Mouse (Mus musculus) MEL (cell line): ENCODE results near the gene Slc35d2. TPM values are rescaled to one million over a fixed set of nuclear protein-coding genes. Genes with fewer than 3 reads are reported as not detected.

Experiments used
- DNase-seq: peaks from one replicate; pipeline ENCODE4 v3.0.0; 2011; ENCODE audit warnings: low read depth, low spot score
- H3K27ac ChIP-seq: 2 replicates; pipeline ENCODE4 v1.5.1; 2012; ENCODE audit warnings: low read depth, mild to moderate bottlenecking, control low read depth, low read length, moderate library complexity; ENCODE audit not compliant: control insufficient read depth
- H3K27me3 ChIP-seq, 2 experiments: fragments of 150-350 bp in 1 of 2; sonication (generic) in 1 of 2; 2 replicates each; pipeline ENCODE4 v1.6.1; 2012; ENCODE audit warnings: low read length in 2 of 2, mild to moderate bottlenecking in 2 of 2, improper control_type of control experiment in 1 of 2, moderate library complexity in 1 of 2; ENCODE audit not compliant: insufficient read depth in 2 of 2, control insufficient read depth in 1 of 2
- H3K36me3 ChIP-seq, 2 experiments: 2 replicates each; pipeline ENCODE4 v1.6.1; 2012 to 2014; ENCODE audit warnings: low read length in 2 of 2, improper control_type of control experiment in 1 of 2, inconsistent platforms in 1 of 2, mild to moderate bottlenecking in 1 of 2; ENCODE audit not compliant: insufficient read depth in 2 of 2, control insufficient read depth in 1 of 2
- H3K4me1 ChIP-seq, 2 experiments: fragments of 150-350 bp in 1 of 2; sonication (generic) in 1 of 2; 2 replicates each; pipeline ENCODE4 v1.6.1; 2012; ENCODE audit warnings: low read length in 2 of 2, improper control_type of control experiment in 1 of 2, mild to moderate bottlenecking in 1 of 2; ENCODE audit not compliant: insufficient read depth in 2 of 2, control insufficient read depth in 1 of 2
- H3K4me3 ChIP-seq, 2 experiments: fragments of 150-350 bp in 1 of 2; sonication (generic) in 1 of 2; 2 replicates each; pipeline ENCODE4 v1.5.1; 2012; ENCODE audit warnings: low read depth in 2 of 2, low read length in 2 of 2, mild to moderate bottlenecking in 2 of 2, moderate library complexity in 2 of 2, control low read depth in 1 of 2, improper control_type of control experiment in 1 of 2; ENCODE audit not compliant: control insufficient read depth in 1 of 2, insufficient read depth in 1 of 2
- H3K79me2 ChIP-seq: 2 replicates; pipeline ENCODE4 v1.6.1; 2012; ENCODE audit warnings: mild to moderate bottlenecking, low read length, moderate library complexity; ENCODE audit not compliant: control insufficient read depth, poor library complexity, insufficient read depth
- H3K9ac ChIP-seq: 2 replicates; pipeline ENCODE4 v1.6.1; 2012; ENCODE audit warnings: low read depth, mild to moderate bottlenecking, control low read depth, low read length, moderate library complexity; ENCODE audit not compliant: control insufficient read depth, poor library complexity, severe bottlenecking
- H3K9me3 ChIP-seq: fragments of 150-350 bp; sonication (generic); replicated peaks from 2 replicates; pipeline ENCODE4 v1.6.1; 2012; ENCODE audit warnings: mild to moderate bottlenecking, low read length, improper control_type of control experiment, moderate library complexity; ENCODE audit not compliant: insufficient read depth
- BHLHE40 ChIP-seq: IDR thresholded peaks from 2 replicates; pipeline ENCODE4 v1.6.1; 2012; ENCODE audit warnings: low read depth, mild to moderate bottlenecking, inconsistent platforms, low read length, improper control_type of control experiment, borderline replicate concordance
- CTCF ChIP-seq, 3 experiments: IDR thresholded peaks in 2 of 3; conservative IDR thresholded peaks in 1 of 3; 2 replicates each; pipeline ENCODE4 v1.5.1; 2011 to 2012; ENCODE audit warnings: low read length in 3 of 3, low read depth in 2 of 3, mild to moderate bottlenecking in 2 of 3, improper control_type of control experiment in 1 of 3, inconsistent platforms in 1 of 3, mixed read lengths in 1 of 3, moderate library complexity in 1 of 3; ENCODE audit not compliant: control insufficient read depth in 1 of 3, insufficient read depth in 1 of 3, poor library complexity in 1 of 3, severe bottlenecking in 1 of 3
- E2F4 ChIP-seq: IDR thresholded peaks from 2 replicates; pipeline ENCODE4 v1.6.1; 2011; ENCODE audit warnings: low read depth, low read length, improper control_type of control experiment, borderline replicate concordance
- EP300 ChIP-seq, 2 experiments: IDR thresholded peaks; 2 replicates each; pipeline ENCODE4 v1.6.1; 2011; ENCODE audit warnings: improper control_type of control experiment in 2 of 2, low read length in 2 of 2, low read depth in 1 of 2, mild to moderate bottlenecking in 1 of 2
- GATA1 ChIP-seq: IDR thresholded peaks from 2 replicates; pipeline ENCODE4 v1.6.1; 2011; ENCODE audit warnings: low read depth, low read length, improper control_type of control experiment
- HCFC1 ChIP-seq: IDR thresholded peaks from 2 replicates; pipeline ENCODE4 v1.6.1; 2012; ENCODE audit warnings: low read depth, mild to moderate bottlenecking, inconsistent platforms, low read length, improper control_type of control experiment, moderate library complexity
- JUND ChIP-seq: IDR thresholded peaks from 2 replicates; pipeline ENCODE4 v1.6.1; 2011; ENCODE audit warnings: low read depth, mild to moderate bottlenecking, improper control_type of control experiment, low read length
- MAZ ChIP-seq: IDR thresholded peaks from 2 replicates; pipeline ENCODE4 v1.6.1; 2012; ENCODE audit warnings: low read depth, mild to moderate bottlenecking, inconsistent platforms, low read length, improper control_type of control experiment
- MXI1 ChIP-seq: IDR thresholded peaks from 2 replicates; pipeline ENCODE4 v1.6.1; 2011; ENCODE audit warnings: mild to moderate bottlenecking, low read depth, low read length, improper control_type of control experiment
- MYC ChIP-seq: IDR thresholded peaks from 2 replicates; pipeline ENCODE4 v1.6.1; 2011; ENCODE audit warnings: low read depth, mild to moderate bottlenecking, low read length, improper control_type of control experiment, moderate library complexity
- NELFE ChIP-seq: IDR thresholded peaks from 2 replicates; pipeline ENCODE4 v1.6.1; 2011; ENCODE audit warnings: low read depth, low read length, improper control_type of control experiment
- NRF1 ChIP-seq: IDR thresholded peaks from 2 replicates; pipeline ENCODE4 v1.6.1; 2014; ENCODE audit warnings: low read depth, mild to moderate bottlenecking, inconsistent platforms, low read length, improper control_type of control experiment, moderate library complexity; ENCODE audit not compliant: poor library complexity, insufficient read depth, severe bottlenecking
- POLR2A ChIP-seq, 2 experiments: IDR thresholded peaks; 2 replicates each; pipeline ENCODE4 v1.6.1; 2011 to 2012; ENCODE audit warnings: low read length in 2 of 2, mild to moderate bottlenecking in 2 of 2, control low read depth in 1 of 2, improper control_type of control experiment in 1 of 2, low read depth in 1 of 2, moderate library complexity in 1 of 2; ENCODE audit not compliant: control insufficient read depth in 1 of 2, insufficient read depth in 1 of 2, poor library complexity in 1 of 2
- POLR2AphosphoS2 ChIP-seq: IDR thresholded peaks from 2 replicates; pipeline ENCODE4 v1.6.1; 2011; ENCODE audit warnings: low read length, improper control_type of control experiment
- POLR2AphosphoS5 ChIP-seq: IDR thresholded peaks from 2 replicates; pipeline ENCODE4 v1.6.1; 2012; ENCODE audit warnings: low read depth, borderline replicate concordance, mild to moderate bottlenecking, inconsistent platforms, low read length, moderate library complexity, mixed read lengths
- RAD21 ChIP-seq: IDR thresholded peaks from 2 replicates; pipeline ENCODE4 v1.6.1; 2011; ENCODE audit warnings: mild to moderate bottlenecking, low read depth, low read length, improper control_type of control experiment
- RCOR1 ChIP-seq: IDR thresholded peaks from 2 replicates; pipeline ENCODE4 v1.6.1; 2012; ENCODE audit warnings: low read depth, mild to moderate bottlenecking, inconsistent platforms, low read length, improper control_type of control experiment
- SIN3A ChIP-seq: IDR thresholded peaks from 2 replicates; pipeline ENCODE4 v1.6.1; 2012; ENCODE audit warnings: low read length, improper control_type of control experiment, inconsistent platforms
- SMC3 ChIP-seq: IDR thresholded peaks from 2 replicates; pipeline ENCODE4 v1.6.1; 2011; ENCODE audit warnings: low read depth, low read length, improper control_type of control experiment
- TAL1 ChIP-seq: IDR thresholded peaks from 2 replicates; pipeline ENCODE4 v1.6.1; 2012; ENCODE audit warnings: mild to moderate bottlenecking, inconsistent platforms, low read length, moderate library complexity, mixed read lengths
- TBP ChIP-seq: IDR thresholded peaks from 2 replicates; pipeline ENCODE4 v1.8.0; 2011; ENCODE audit warnings: low read depth, low read length, improper control_type of control experiment
- TCF12 ChIP-seq: IDR thresholded peaks from 2 replicates; pipeline ENCODE4 v1.6.1; 2014; ENCODE audit warnings: low read depth, mild to moderate bottlenecking, inconsistent platforms, low read length, improper control_type of control experiment, moderate library complexity
- UBTF ChIP-seq: IDR thresholded peaks from 2 replicates; pipeline ENCODE4 v1.6.1; 2012; ENCODE audit warnings: low read depth, mild to moderate bottlenecking, inconsistent platforms, low read length, improper control_type of control experiment, moderate library complexity, borderline replicate concordance; ENCODE audit not compliant: insufficient read depth
- USF1 ChIP-seq: IDR thresholded peaks from 2 replicates; pipeline ENCODE4 v1.6.1; 2014; ENCODE audit warnings: low read depth, mild to moderate bottlenecking, inconsistent platforms, low read length, improper control_type of control experiment, moderate library complexity
- ZKSCAN1 ChIP-seq: IDR thresholded peaks from 2 replicates; pipeline ENCODE4 v1.6.1; 2012; ENCODE audit warnings: low read depth, mild to moderate bottlenecking, inconsistent platforms, low read length, improper control_type of control experiment, moderate library complexity
- polyA plus RNA-seq, 2 experiments: library from polyadenylated mRNA; stranded (reverse) in 1 of 2; unstranded in 1 of 2; fragments of >175 nt in 1 of 2; fragments of >200 nt in 1 of 2; gene quantifications; 2 replicates each; pipeline versions ENCODE4 v1.2.1 to v1.2.4; 2012; ENCODE audit warnings: low replicate concordance in 2 of 2, low read depth in 1 of 2; ENCODE audit not compliant: insufficient read length in 2 of 2, insufficient read depth in 1 of 2, missing spikeins in 1 of 2
- total RNA-seq: library from RNA; depleted of rRNA; stranded (reverse); fragments of 300-350 nt; gene quantifications from 2 replicates; pipeline ENCODE4 v1.2.3, GENCODE M21; 2012

Gene Slc35d2
- total and polyA plus RNA-seq, 3 experiments, result 3.9 to 11.6 TPM; not detected in 1

GRCm38 (mm10) chr13:64153083-64153682 is 24.0 kb upstream of the Slc35d2 start, which contains the start of gene Zfp367 (continued):
- peak; percentile 59 for TF ChIP-seq NELFE
- no peak for TF ChIP-seq TAL1
- no peak for TF ChIP-seq EP300 (IDR thresholded peaks at IDR 0.05; ENCODE audit: low read depth in 1 of 2, low read length in 2 of 2)
- 0 out of 2 replicates have a peak, but pooled peaks have one; percentile 15 for TF ChIP-seq MYC
- no peak for TF ChIP-seq GATA1
- no peak for TF ChIP-seq MXI1
- peak; percentile 10; the same call in 1 of the 2 replicates for TF ChIP-seq TCF12
- no peak for TF ChIP-seq SMC3
- no peak for TF ChIP-seq JUND
- no peak for TF ChIP-seq ZKSCAN1
- no peak for TF ChIP-seq POLR2AphosphoS5

DNA sequence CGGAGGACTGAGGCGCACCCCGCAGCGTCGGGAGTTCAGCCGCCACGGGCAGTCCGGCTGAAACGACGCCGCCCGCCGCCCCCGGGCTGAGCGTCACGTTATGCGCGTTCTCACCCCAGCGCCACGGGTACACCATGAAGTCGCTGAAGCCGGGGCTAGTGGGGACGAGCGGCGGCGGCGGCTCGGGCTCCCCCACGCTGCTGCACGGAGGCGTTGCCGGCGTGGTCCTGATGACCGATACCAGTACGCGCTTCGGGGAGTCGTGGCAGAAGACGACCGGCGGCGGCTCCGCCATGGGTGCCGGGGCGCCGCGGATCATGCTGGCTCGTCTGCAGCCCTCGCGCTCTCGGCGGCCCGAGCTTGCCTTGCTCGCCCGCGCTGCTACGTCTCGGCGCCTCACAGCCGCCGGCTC is 23.5 kb upstream of the Slc35d2 start:
- Histone ChIP-seq H3K4me3 (peak overlapping the region; percentile 62 to 63), H3K27ac (peak overlapping the region; percentile 95)
- TF ChIP-seq POLR2A (IDR thresholded peaks at IDR 0.05; ENCODE audit: control insufficient read depth in 1 of 2, insufficient read depth in 1 of 2, low read depth in 1 of 2, low read length in 2 of 2, poor library complexity in 1 of 2) (peak in 1 of 2 experiments; percentile 74; a peak in 1 of 4 replicates), JUND (no peak), E2F4 (no peak)
- TF ChIP-seq, all 39 proteins: peak for 1
- Histone ChIP-seq H3K79me2 (peaks cover 42% of the 10 kb centered on the region), H3K4me1 (peaks cover 3 to 10% of the 10 kb centered on the region in 2 experiments; a peak in 3 of 4 replicates), H3K36me3 (peaks cover 1 to 23% of the 10 kb centered on the region in 2 experiments; a peak in 3 of 4 replicates), H3K9ac (peak overlapping the region; percentile 96), H3K27me3 (peaks cover 0 to 7% of the 10 kb centered on the region in 2 experiments; a peak in 2 of 4 replicates), H3K9me3 (no peaks in the 10 kb centered on the region)
- peak; percentile 63 for DNase-seq

DNA sequence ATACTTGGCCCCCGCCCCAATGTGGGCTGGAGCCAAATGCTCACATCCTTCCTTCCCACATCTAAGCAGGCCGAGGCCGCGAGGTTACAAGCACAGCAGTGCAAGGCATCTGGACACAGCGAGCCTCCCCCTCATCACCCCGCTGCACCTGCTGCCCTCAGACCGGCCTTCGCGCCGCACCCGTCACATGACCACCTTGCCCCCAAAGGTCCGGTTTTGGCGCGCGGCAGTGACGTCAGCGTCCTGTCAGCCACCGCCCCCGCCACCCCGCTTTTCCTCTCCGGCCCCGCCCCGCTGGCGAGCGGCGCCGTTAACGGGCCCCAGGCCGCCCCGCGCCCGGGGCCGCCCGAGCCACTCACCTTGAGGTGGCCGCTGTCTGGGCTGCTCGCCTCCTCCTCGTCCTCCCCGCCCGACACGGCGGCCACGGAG is 23.1 kb upstream of the Slc35d2 start:
- H3K27ac ChIP-seq, result peak overlapping the region; percentile 95
- peaks cover 3 to 10% of the 10 kb centered on the region in 2 experiments; a peak in 3 of 4 replicates for H3K4me1 ChIP-seq
- TF ChIP-seq NELFE, result no peak; the same call in 1 of the 2 replicates
- no peak for TF ChIP-seq JUND
- no peak for TF ChIP-seq POLR2AphosphoS2
- TF ChIP-seq POLR2AphosphoS5, result no peak; the same call in 1 of the 2 replicates
- no peak for TF ChIP-seq ZKSCAN1
- peak; percentile 81 for TF ChIP-seq HCFC1
- TF ChIP-seq UBTF, result no peak
- no peak for TF ChIP-seq NRF1
- peak; percentile 94 for TF ChIP-seq SIN3A
- TF ChIP-seq TBP, result no peak
- peak; percentile 90; the same call in 1 of the 2 replicates for TF ChIP-seq MAZ
- TF ChIP-seq TAL1, result no peak
- TF ChIP-seq E2F4, result peak; percentile 51; the same call in 1 of the 2 replicates
- no peak for TF ChIP-seq RAD21
- TF ChIP-seq USF1, result peak; percentile 96
- TF ChIP-seq BHLHE40, result no peak
- TF ChIP-seq GATA1, result no peak
- peak; percentile 40; the same call in 1 of the 2 replicates for TF ChIP-seq MXI1
- no peak for TF ChIP-seq MYC
- TF ChIP-seq RCOR1, result no peak
- peak in 1 of 2 experiments; percentile 47; a peak in 1 of 4 replicates for TF ChIP-seq POLR2A (IDR thresholded peaks at IDR 0.05; ENCODE audit: control insufficient read depth in 1 of 2, insufficient read depth in 1 of 2, low read depth in 1 of 2, low read length in 2 of 2, poor library complexity in 1 of 2)
- TF ChIP-seq CTCF (IDR thresholded peaks at IDR 0.05 in 2 of 3, conservative IDR thresholded peaks at IDR 0.05 in 1 of 3; ENCODE audit: control insufficient read depth in 1 of 3, insufficient read depth in 1 of 3, low read depth in 2 of 3, low read length in 3 of 3, poor library complexity in 1 of 3, severe bottlenecking in 1 of 3), result no peak

More for the DNA sequence above, 23.1 kb upstream of the Slc35d2 start:
- peak overlapping the region; percentile 62 to 63 for H3K4me3 ChIP-seq
- peaks cover 0 to 6% of the 10 kb centered on the region in 2 experiments; a peak in 2 of 4 replicates for H3K27me3 ChIP-seq
- peaks cover 1 to 24% of the 10 kb centered on the region in 2 experiments; a peak in 3 of 4 replicates for H3K36me3 ChIP-seq
- H3K79me2 ChIP-seq, result peaks cover 46% of the 10 kb centered on the region
- H3K9me3 ChIP-seq, result no peaks in the 10 kb centered on the region
- peak; percentile 86 for DNase-seq
- peak overlapping the region; percentile 96 for H3K9ac ChIP-seq
